Comparison of ENCODE assay signal across 31 mouse cellular contexts in genomic region chr14:121545551-121546331, GRCm38 (mm10). TPM values are rescaled to one million over a fixed set of nuclear protein-coding genes. Genes with fewer than 3 reads are reported as not detected.
DNase-seq lines count a peak whose midpoint lies in the region; ATAC-seq and TF ChIP-seq lines count a peak whose summit lies in the region.
"Had no signal": no experiment of that assay in that cellular context is flagged by ENCODE, and none has a peak within 500 bp of the region (broad histone marks: within the 10 kb centered on the region; RNA-seq: fewer than 3 reads in every experiment).

No protein-coding gene starts in this region.

- no peak overlapping the region for H3K9ac ChIP-seq in hindbrain, embryonic 11.5 days (ENCODE audit: low read depth, low read length)
- H3K9ac ChIP-seq in midbrain, embryonic 11.5 days (ENCODE audit: low read length): no peak overlapping the region
- H3K9ac ChIP-seq: embryonic facial prominence, embryonic 12.5 days; heart, embryonic 15.5 days; hindbrain, embryonic 13.5 days; limb, embryonic 15.5 days; liver, embryonic 13.5 days; midbrain, embryonic 15.5 days had no signal

- no peaks in the 10 kb centered on the region for H3K27me3 ChIP-seq in thymus, adult 2 months (ENCODE audit: control insufficient read depth, insufficient read depth, low read length)
- H3K27me3 ChIP-seq in hindbrain, embryonic 11.5 days (ENCODE audit: control insufficient read depth, insufficient read depth, low read length): no peaks in the 10 kb centered on the region
- H3K27me3 ChIP-seq in midbrain, embryonic 11.5 days (ENCODE audit: control insufficient read depth, insufficient read depth, low read length): no peaks in the 10 kb centered on the region
- H3K27me3 ChIP-seq: heart, embryonic 15.5 days; hindbrain, embryonic 13.5 days; liver, embryonic 13.5 days; midbrain, embryonic 15.5 days had no signal

- peak overlapping the region; percentile 57 for H3K27ac ChIP-seq in thymus, adult 2 months (ENCODE audit: control insufficient read depth, insufficient read depth, low read length)
- no peak overlapping the region for H3K27ac ChIP-seq in hindbrain, embryonic 11.5 days (ENCODE audit: low read depth, low read length)
- no peak overlapping the region for H3K27ac ChIP-seq in midbrain, embryonic 11.5 days (ENCODE audit: low read depth, low read length)
- H3K27ac ChIP-seq: embryonic facial prominence, embryonic 12.5 days; heart, embryonic 10.5 days; heart, embryonic 15.5 days; hindbrain, embryonic 13.5 days; limb, embryonic 10.5 days; limb, embryonic 15.5 days; liver, embryonic 13.5 days; midbrain, embryonic 15.5 days had no signal

- TF ChIP-seq POLR2A in thymus, adult 2 months (IDR thresholded peaks at IDR 0.05; ENCODE audit: control insufficient read depth, extremely low read depth, insufficient read depth, low read length, poor library complexity): no peak

- no peaks in the 10 kb centered on the region for H3K36me3 ChIP-seq in thymus, adult 2 months (ENCODE audit: control insufficient read depth, insufficient read depth, low read length)
- no peaks in the 10 kb centered on the region for H3K36me3 ChIP-seq in hindbrain, embryonic 11.5 days (ENCODE audit: control insufficient read depth, insufficient read depth, low read length)
- H3K36me3 ChIP-seq in midbrain, embryonic 11.5 days (ENCODE audit: control insufficient read depth, insufficient read depth, low read length): no peaks in the 10 kb centered on the region
- H3K36me3 ChIP-seq: midbrain, embryonic 15.5 days had no signal

- no peak overlapping the region for H3K4me2 ChIP-seq in hindbrain, embryonic 11.5 days (replicated peaks; ENCODE audit: low read depth, low read length)
- no peak overlapping the region for H3K4me2 ChIP-seq in midbrain, embryonic 11.5 days
- H3K4me2 ChIP-seq: embryonic facial prominence, embryonic 12.5 days; heart, embryonic 15.5 days; hindbrain, embryonic 13.5 days; limb, embryonic 15.5 days; liver, embryonic 13.5 days; midbrain, embryonic 15.5 days had no signal

- peaks cover 13% of the 10 kb centered on the region for H3K4me1 ChIP-seq in thymus, adult 2 months (replicated peaks; ENCODE audit: control insufficient read depth, insufficient read depth, low read length)
- H3K4me1 ChIP-seq in hindbrain, embryonic 11.5 days (replicated peaks; ENCODE audit: control insufficient read depth, insufficient read depth, low read length): no peaks in the 10 kb centered on the region
- H3K4me1 ChIP-seq in midbrain, embryonic 11.5 days (ENCODE audit: control insufficient read depth, insufficient read depth, low read length): no peaks in the 10 kb centered on the region; the same call in 1 of the 2 replicates
- H3K4me1 ChIP-seq: embryonic facial prominence, embryonic 12.5 days; hindbrain, embryonic 13.5 days; liver, embryonic 13.5 days; midbrain, embryonic 15.5 days had no signal

- TF ChIP-seq CTCF in thymus, adult 2 months (IDR thresholded peaks at IDR 0.05; ENCODE audit: borderline replicate concordance, control insufficient read depth, extremely low read depth, insufficient read depth, low read length, poor library complexity): no peak

- 40% methylated on average over 14 of the region's 14 CpGs for WGBS in thymus, adult 2 months
- WGBS in hindbrain, embryonic 11.5 days: 81% methylated on average over 14 of the region's 14 CpGs
- 88% methylated on average over 14 of the region's 14 CpGs for WGBS in midbrain, embryonic 11.5 days

- H3K4me3 ChIP-seq in thymus, adult 2 months (ENCODE audit: control insufficient read depth, insufficient read depth, low read length): no peak overlapping the region
- H3K4me3 ChIP-seq in hindbrain, embryonic 11.5 days (ENCODE audit: low read depth, low read length): no peak overlapping the region
- H3K4me3 ChIP-seq in midbrain, embryonic 11.5 days (ENCODE audit: low read depth, low read length): no peak overlapping the region
- H3K4me3 ChIP-seq: embryonic facial prominence, embryonic 12.5 days; heart, embryonic 10.5 days; heart, embryonic 15.5 days; hindbrain, embryonic 13.5 days; limb, embryonic 10.5 days; limb, embryonic 15.5 days; liver, embryonic 13.5 days; midbrain, embryonic 15.5 days had no signal

- peak; percentile 42; the same call in 1 of the 2 replicates for ATAC-seq in common myeloid progenitor, adult 5-6 weeks (replicated peaks; ENCODE audit: low read depth, poor library complexity, severe bottlenecking)
- no peak for ATAC-seq in hindbrain, embryonic 11.5 days (ENCODE audit: low FRiP score)
- no peak for ATAC-seq in midbrain, embryonic 11.5 days (ENCODE audit: low FRiP score)
- ATAC-seq: intestine, postnatal 0 days; midbrain, embryonic 15.5 days had no signal

- peak; percentile 13 for DNase-seq in thymus, adult 2 months
- DNase-seq in thymus, postnatal 10 days (ENCODE audit: low spot score in 2 of 2): no peak
- peak; percentile 30 for DNase-seq in thymus, postnatal 14 days
- DNase-seq in hindbrain, embryonic 11.5 days (ENCODE audit: low spot score): no peak
- no peak for DNase-seq in midbrain, embryonic 11.5 days (ENCODE audit: low spot score, missing footprints)
- DNase-seq in cerebellum, postnatal 10 days: no peak
- DNase-seq: adrenal gland, adult 8-10 months; cerebellum, adult 8-10 months; cerebellum, postnatal 36 days; embryo, embryonic 11 days; gastrocnemius, postnatal 14 days; heart, adult 11 months; heart, postnatal 36 days; kidney, postnatal 10 days; layer of hippocampus, adult 9-11 months; liver, embryonic 13.5 days; lung, adult 18-20 months; lung, postnatal 4 days; right cerebral cortex, postnatal 4 days had no signal

- H3K9me3 ChIP-seq in hindbrain, embryonic 11.5 days (ENCODE audit: control insufficient read depth, low read length): no peaks in the 10 kb centered on the region
- no peaks in the 10 kb centered on the region for H3K9me3 ChIP-seq in midbrain, embryonic 11.5 days (ENCODE audit: control insufficient read depth, low read length)
- H3K9me3 ChIP-seq: embryonic facial prominence, embryonic 12.5 days; heart, embryonic 10.5 days; heart, embryonic 15.5 days; hindbrain, embryonic 13.5 days; limb, embryonic 10.5 days; limb, embryonic 15.5 days; liver, embryonic 13.5 days; midbrain, embryonic 15.5 days had no signal

RNA-seq across cellular contexts. Expression of gene Slc15a1, which starts 40.7 kb away (rescaled TPM):
- polyA plus RNA-seq in thymus, adult 2 months (2012; rRNA removed): 2.0 and 2.4 TPM in 2 replicates
- not detected in 2 replicates for total RNA-seq in common myeloid progenitor, adult 5-6 weeks (2017)
- 0.15 and 0.36 TPM in 2 replicates for polyA plus RNA-seq in hindbrain, embryonic 11.5 days (2014; fragmentation: Nextera tagmentation; extraction: Ambion mirVana)
- polyA plus RNA-seq in midbrain, embryonic 11.5 days (2014; fragmentation: Nextera tagmentation; extraction: Ambion mirVana): not detected in 2 replicates
- total RNA-seq: gastrocnemius, postnatal 14 days; heart, postnatal 36 days; MEL had no signal
- polyA plus RNA-seq: heart, embryonic 10.5 days; hindbrain, embryonic 13.5 days; limb, embryonic 10.5 days; liver, embryonic 13.5 days; neural tube, embryonic 11.5 days; spleen, adult 2 months had no signal

Comparison
In these comparisons a context has a peak if more than half of its experiments do, and no peak if none do; other contexts are left out.
1. DNase-seq: peak in thymus, adult 2 months (single experiment) and thymus, postnatal 14 days (single experiment); none in thymus, postnatal 10 days (0 of 2), hindbrain, embryonic 11.5 days (single experiment), midbrain, embryonic 11.5 days (single experiment) and cerebellum, postnatal 10 days (0 of 2).